Mouse (Mus musculus) olfactory bulb, adult 2 months (tissue): ENCODE measurements around the gene 4930579F01Rik.

Experiments used
- CTCF ChIP-seq: fragments of 200-500 bp; IDR thresholded peaks from 2 replicates; pipeline ENCODE4 v1.5.1; 2012; ENCODE audit warnings: low read depth, mild to moderate bottlenecking, low read length, moderate library complexity; ENCODE audit not compliant: insufficient read depth
- POLR2A ChIP-seq: fragments of 200-500 bp; IDR thresholded peaks from 2 replicates; pipeline ENCODE4 v1.6.1; 2012; ENCODE audit warnings: mild to moderate bottlenecking, low read depth, low read length, moderate library complexity; ENCODE audit not compliant: insufficient read depth

GRCm38 (mm10) chr3:138156651-138157050, 37.0 kb downstream of the 4930579F01Rik start:
- no peak for TF ChIP-seq CTCF
- TF ChIP-seq POLR2A, result no peak
